Mouse (Mus musculus): ENCODE measurements around the gene Rel. TPM values are rescaled to one million over a fixed set of nuclear protein-coding genes. Genes with fewer than 3 reads are reported as not detected.
"Not testable (repeated sequence)": the region's sequence is repeated elsewhere in the genome, so short reads cannot be mapped to it uniquely, and the experiment has no call there.

The Rel gene
- polyA plus RNA-seq, 2 experiments, result 1.7 to 2.1 TPM

GRCm38 (mm10) chr11:23767928-23768327 lies 2.8 kb downstream of the Rel start:
- DNase-seq (ENCODE audit: low spot score) (no peak), ATAC-seq (ENCODE audit: low FRiP score, low read depth) (no peak)
- Histone ChIP-seq H3K4me1 (ENCODE audit: control insufficient read depth, insufficient read depth, low read length) (no peaks in the 10 kb centered on the region), H3K27ac (replicated peaks; ENCODE audit: low read depth, low read length) (no peak overlapping the region), H3K9ac (ENCODE audit: low read depth, low read length, severe bottlenecking) (no peak overlapping the region), H3K4me2 (replicated peaks; ENCODE audit: low read depth, low read length, severe bottlenecking) (no peak overlapping the region), H3K36me3 (ENCODE audit: control insufficient read depth, insufficient read depth, low read length) (no peaks in the 10 kb centered on the region), H3K4me3 (replicated peaks; ENCODE audit: low read length) (no peak overlapping the region), H3K27me3 (ENCODE audit: control insufficient read depth, insufficient read depth, low read length) (peaks cover 5% of the 10 kb centered on the region; the same call in 1 of the 2 replicates), H3K9me3 (ENCODE audit: control insufficient read depth, low read length) (no peaks in the 10 kb centered on the region)
- WGBS, result 78% methylated on average over 1 of the region's 1 CpGs
- no peak for TF ChIP-seq POLR2A (IDR thresholded peaks at IDR 0.05; ENCODE audit: borderline replicate concordance, extremely low read depth, insufficient read depth, insufficient read length)

- not testable (repeated sequence) for H3K4me1 ChIP-seq (ENCODE audit: control insufficient read depth, insufficient read depth, low read length); H3K27me3 ChIP-seq (ENCODE audit: control insufficient read depth, insufficient read depth, low read length); H3K36me3 ChIP-seq (ENCODE audit: control insufficient read depth, insufficient read depth, low read length); ATAC-seq (ENCODE audit: low FRiP score, low read depth); H3K27ac ChIP-seq (replicated peaks; ENCODE audit: low read depth, low read length); H3K9ac ChIP-seq (ENCODE audit: low read depth, low read length, severe bottlenecking); H3K9me3 ChIP-seq (ENCODE audit: control insufficient read depth, low read length); DNase-seq (ENCODE audit: low spot score); H3K4me3 ChIP-seq (replicated peaks; ENCODE audit: low read length); H3K4me2 ChIP-seq (replicated peaks; ENCODE audit: low read depth, low read length, severe bottlenecking)
- WGBS, result 90% methylated on average over 4 of the region's 5 CpGs
Observed at GRCm38 (mm10) chr11:23767369-23767768, 3.4 kb downstream of the Rel start.

GRCm38 (mm10) chr11:23762635-23763034 lies 8.1 kb downstream of the Rel start:
- Histone ChIP-seq H3K9me3 (ENCODE audit: control insufficient read depth, low read length) (no peaks in the 10 kb centered on the region), H3K4me1 (ENCODE audit: control insufficient read depth, insufficient read depth, low read length) (no peaks in the 10 kb centered on the region), H3K27ac (replicated peaks; ENCODE audit: low read depth, low read length) (no peak overlapping the region), H3K27me3 (ENCODE audit: control insufficient read depth, insufficient read depth, low read length) (no peaks in the 10 kb centered on the region), H3K4me2 (replicated peaks; ENCODE audit: low read depth, low read length, severe bottlenecking) (no peak overlapping the region), H3K4me3 (replicated peaks; ENCODE audit: low read length) (no peak overlapping the region), H3K9ac (ENCODE audit: low read depth, low read length, severe bottlenecking) (no peak overlapping the region), H3K36me3 (ENCODE audit: control insufficient read depth, insufficient read depth, low read length) (no peaks in the 10 kb centered on the region)
- TF ChIP-seq POLR2A (IDR thresholded peaks at IDR 0.05; ENCODE audit: borderline replicate concordance, extremely low read depth, insufficient read depth, insufficient read length), result no peak
- DNase-seq (ENCODE audit: low spot score), result no peak
- WGBS, result 93% methylated on average over 2 of the region's 2 CpGs
- ATAC-seq (ENCODE audit: low FRiP score, low read depth), result no peak

- ATAC-seq (ENCODE audit: low FRiP score, low read depth), result no peak
- Histone ChIP-seq H3K9ac (ENCODE audit: low read depth, low read length, severe bottlenecking) (no peak overlapping the region), H3K27ac (replicated peaks; ENCODE audit: low read depth, low read length) (no peak overlapping the region), H3K4me2 (replicated peaks; ENCODE audit: low read depth, low read length, severe bottlenecking) (no peak overlapping the region), H3K9me3 (ENCODE audit: control insufficient read depth, low read length) (no peaks in the 10 kb centered on the region), H3K27me3 (ENCODE audit: control insufficient read depth, insufficient read depth, low read length) (no peaks in the 10 kb centered on the region), H3K4me1 (ENCODE audit: control insufficient read depth, insufficient read depth, low read length) (no peaks in the 10 kb centered on the region), H3K36me3 (ENCODE audit: control insufficient read depth, insufficient read depth, low read length) (no peaks in the 10 kb centered on the region), H3K4me3 (replicated peaks; ENCODE audit: low read length) (no peak overlapping the region)
- WGBS, result 83% methylated on average over 2 of the region's 2 CpGs
- DNase-seq (ENCODE audit: low spot score), result no peak
- no peak for TF ChIP-seq POLR2A (IDR thresholded peaks at IDR 0.05; ENCODE audit: borderline replicate concordance, extremely low read depth, insufficient read depth, insufficient read length)
Observed at GRCm38 (mm10) chr11:23758218-23758617, 12.6 kb downstream of the Rel start.

GRCm38 (mm10) chr11:23754329-23754728 lies 16.4 kb downstream of the Rel start:
- TF ChIP-seq POLR2A (IDR thresholded peaks at IDR 0.05; ENCODE audit: borderline replicate concordance, extremely low read depth, insufficient read depth, insufficient read length), result no peak
- Histone ChIP-seq H3K27ac (replicated peaks; ENCODE audit: low read depth, low read length) (no peak overlapping the region), H3K4me1 (ENCODE audit: control insufficient read depth, insufficient read depth, low read length) (no peaks in the 10 kb centered on the region), H3K4me3 (replicated peaks; ENCODE audit: low read length) (no peak overlapping the region), H3K27me3 (ENCODE audit: control insufficient read depth, insufficient read depth, low read length) (no peaks in the 10 kb centered on the region), H3K9me3 (ENCODE audit: control insufficient read depth, low read length) (no peaks in the 10 kb centered on the region), H3K9ac (ENCODE audit: low read depth, low read length, severe bottlenecking) (no peak overlapping the region), H3K36me3 (ENCODE audit: control insufficient read depth, insufficient read depth, low read length) (no peaks in the 10 kb centered on the region), H3K4me2 (replicated peaks; ENCODE audit: low read depth, low read length, severe bottlenecking) (no peak overlapping the region)
- DNase-seq (ENCODE audit: low spot score), result no peak
- ATAC-seq (ENCODE audit: low FRiP score, low read depth), result no peak

GRCm38 (mm10) chr11:23753136-23753710 lies 17.5 kb downstream of the Rel start:
- ATAC-seq (ENCODE audit: low FRiP score, low read depth) (no peak), DNase-seq (ENCODE audit: low spot score) (no peak)
- no peaks in the 10 kb centered on the region for H3K36me3 ChIP-seq (ENCODE audit: control insufficient read depth, insufficient read depth, low read length)
- H3K27ac ChIP-seq (replicated peaks; ENCODE audit: low read depth, low read length), result no peak overlapping the region
- TF ChIP-seq POLR2A (IDR thresholded peaks at IDR 0.05; ENCODE audit: borderline replicate concordance, extremely low read depth, insufficient read depth, insufficient read length), result no peak
- no peak overlapping the region for H3K4me3 ChIP-seq (replicated peaks; ENCODE audit: low read length)
- no peaks in the 10 kb centered on the region for H3K4me1 ChIP-seq (ENCODE audit: control insufficient read depth, insufficient read depth, low read length)
- H3K9me3 ChIP-seq (ENCODE audit: control insufficient read depth, low read length), result no peaks in the 10 kb centered on the region
- WGBS, result 91% methylated on average over 1 of the region's 1 CpGs
- H3K9ac ChIP-seq (ENCODE audit: low read depth, low read length, severe bottlenecking), result no peak overlapping the region
- H3K27me3 ChIP-seq (ENCODE audit: control insufficient read depth, insufficient read depth, low read length), result no peaks in the 10 kb centered on the region
- no peak overlapping the region for H3K4me2 ChIP-seq (replicated peaks; ENCODE audit: low read depth, low read length, severe bottlenecking)
